11 mouse cellular contexts compared by ENCODE assay signal in genomic region chr5:35058216-35058615, GRCm38 (mm10). TPM values are rescaled to one million over a fixed set of nuclear protein-coding genes. Genes with fewer than 3 reads are reported as not detected.
DNase-seq lines count a peak whose midpoint lies in the region; ATAC-seq lines count a peak whose summit lies in the region.
"Had no signal": no experiment of that assay in that cellular context is flagged by ENCODE, and none has a peak within 500 bp of the region (broad histone marks: within the 10 kb centered on the region; RNA-seq: fewer than 3 reads in every experiment).

No protein-coding gene starts in this region.

- no peak overlapping the region for H3K27ac ChIP-seq in forebrain, embryonic 14.5 days (ENCODE audit: low read depth, low read length)
- H3K27ac ChIP-seq in forebrain, embryonic 10.5 days, result no peak overlapping the region
- no peak overlapping the region for H3K27ac ChIP-seq in hindbrain, embryonic 14.5 days
- H3K27ac ChIP-seq in hindbrain, embryonic 12.5 days, result no peak overlapping the region
- no peak overlapping the region for H3K27ac ChIP-seq in limb, embryonic 15.5 days
- no peak overlapping the region for H3K27ac ChIP-seq in liver, embryonic 11.5 days (ENCODE audit: low read depth, low read length)

- no peak for ATAC-seq in forebrain, embryonic 14.5 days
- ATAC-seq in hindbrain, embryonic 14.5 days (ENCODE audit: low FRiP score), result no peak
- ATAC-seq in hindbrain, embryonic 12.5 days (ENCODE audit: low FRiP score), result no peak
- no peak for ATAC-seq in limb, embryonic 15.5 days (ENCODE audit: insufficient number of reproducible peaks, low FRiP score, low TSS enrichment, low read depth)
- no peak for ATAC-seq in liver, embryonic 11.5 days (replicated peaks; ENCODE audit: low FRiP score)

- no peaks in the 10 kb centered on the region for H3K36me3 ChIP-seq in forebrain, embryonic 14.5 days (ENCODE audit: control insufficient read depth, insufficient read depth, low read length)
- H3K36me3 ChIP-seq in forebrain, embryonic 10.5 days (replicated peaks), result no peaks in the 10 kb centered on the region
- no peaks in the 10 kb centered on the region for H3K36me3 ChIP-seq in hindbrain, embryonic 14.5 days (replicated peaks; ENCODE audit: control insufficient read depth, insufficient read depth)
- H3K36me3 ChIP-seq in hindbrain, embryonic 12.5 days, result no peaks in the 10 kb centered on the region
- no peaks in the 10 kb centered on the region for H3K36me3 ChIP-seq in limb, embryonic 15.5 days
- H3K36me3 ChIP-seq in liver, embryonic 11.5 days (ENCODE audit: control insufficient read depth, insufficient read depth, low read length), result no peaks in the 10 kb centered on the region

- no peak overlapping the region for H3K4me3 ChIP-seq in forebrain, embryonic 14.5 days (ENCODE audit: low read depth, low read length)
- no peak overlapping the region for H3K4me3 ChIP-seq in forebrain, embryonic 10.5 days
- H3K4me3 ChIP-seq in hindbrain, embryonic 14.5 days (replicated peaks; ENCODE audit: low read length), result 0 out of 2 replicates have a peak overlapping the region, but pooled peaks have one; percentile 70
- no peak overlapping the region for H3K4me3 ChIP-seq in hindbrain, embryonic 12.5 days
- H3K4me3 ChIP-seq in limb, embryonic 15.5 days, result 0 out of 2 replicates have a peak overlapping the region, but pooled peaks have one; percentile 56
- no peak overlapping the region for H3K4me3 ChIP-seq in liver, embryonic 11.5 days (ENCODE audit: low read depth, low read length)

- H3K9ac ChIP-seq in forebrain, embryonic 14.5 days (ENCODE audit: low read length), result 0 out of 2 replicates have a peak overlapping the region, but pooled peaks have one; percentile 78
- H3K9ac ChIP-seq in hindbrain, embryonic 14.5 days, result peak overlapping the region; percentile 75; the same call in 1 of the 2 replicates
- H3K9ac ChIP-seq in hindbrain, embryonic 12.5 days, result no peak overlapping the region
- no peak overlapping the region for H3K9ac ChIP-seq in limb, embryonic 15.5 days
- H3K9ac ChIP-seq in liver, embryonic 11.5 days (ENCODE audit: low read depth, low read length), result no peak overlapping the region

- 50% methylated on average over 1 of the region's 1 CpGs for WGBS in forebrain, embryonic 14.5 days
- WGBS in forebrain, embryonic 10.5 days, result 70% methylated on average over 1 of the region's 1 CpGs
- WGBS in hindbrain, embryonic 14.5 days, result 71% methylated on average over 1 of the region's 1 CpGs
- WGBS in hindbrain, embryonic 12.5 days, result 61% methylated on average over 1 of the region's 1 CpGs
- WGBS in limb, embryonic 15.5 days, result 50% methylated on average over 1 of the region's 1 CpGs
- 67% methylated on average over 1 of the region's 1 CpGs for WGBS in liver, embryonic 11.5 days

- H3K9me3 ChIP-seq in forebrain, embryonic 14.5 days (replicated peaks; ENCODE audit: control insufficient read depth, low read length), result no peaks in the 10 kb centered on the region
- no peaks in the 10 kb centered on the region for H3K9me3 ChIP-seq in forebrain, embryonic 10.5 days
- no peaks in the 10 kb centered on the region for H3K9me3 ChIP-seq in hindbrain, embryonic 14.5 days (ENCODE audit: control insufficient read depth, low read length)
- no peaks in the 10 kb centered on the region for H3K9me3 ChIP-seq in hindbrain, embryonic 12.5 days (replicated peaks)
- H3K9me3 ChIP-seq in limb, embryonic 15.5 days, result no peaks in the 10 kb centered on the region
- no peaks in the 10 kb centered on the region for H3K9me3 ChIP-seq in liver, embryonic 11.5 days (ENCODE audit: control insufficient read depth, low read length)

- no peak for DNase-seq in forebrain, embryonic 14.5 days (ENCODE audit: low spot score)
- no peak for DNase-seq in forebrain, embryonic 10.5 days (ENCODE audit: extremely low spot score, low spot score)
- DNase-seq in hindbrain, embryonic 14.5 days (ENCODE audit: low spot score), result no peak
- DNase-seq in 3T3-L1 (ENCODE audit: low read depth, low spot score), result peak; percentile 32
- DNase-seq in liver, embryonic 11.5 days (ENCODE audit: low spot score), result no peak
- DNase-seq in kidney, postnatal 4 days, result no peak
- DNase-seq: adrenal gland, adult 2 months; kidney, postnatal 25 days; lung, adult 18-20 months had no signal

- 0 out of 2 replicates have a peak, but pooled peaks cover 5% of the 10 kb centered on the region for H3K27me3 ChIP-seq in forebrain, embryonic 14.5 days (replicated peaks; ENCODE audit: control insufficient read depth, insufficient read depth, low read length)
- peaks cover 65% of the 10 kb centered on the region for H3K27me3 ChIP-seq in forebrain, embryonic 10.5 days (ENCODE audit: poor library complexity, severe bottlenecking)
- H3K27me3 ChIP-seq in hindbrain, embryonic 14.5 days (ENCODE audit: control insufficient read depth, insufficient read depth, low read length), result 0 out of 2 replicates have a peak, but pooled peaks cover 5% of the 10 kb centered on the region
- peaks cover 40% of the 10 kb centered on the region for H3K27me3 ChIP-seq in hindbrain, embryonic 12.5 days
- peaks cover 46% of the 10 kb centered on the region for H3K27me3 ChIP-seq in limb, embryonic 15.5 days
- H3K27me3 ChIP-seq in liver, embryonic 11.5 days (replicated peaks; ENCODE audit: control insufficient read depth, insufficient read depth, low read length), result peaks cover 50% of the 10 kb centered on the region

- H3K4me2 ChIP-seq in forebrain, embryonic 14.5 days (ENCODE audit: low read length), result peak overlapping the region; percentile 92
- H3K4me2 ChIP-seq in hindbrain, embryonic 14.5 days (replicated peaks), result peak overlapping the region; percentile 95
- H3K4me2 ChIP-seq in hindbrain, embryonic 12.5 days (replicated peaks), result no peak overlapping the region
- H3K4me2 ChIP-seq in limb, embryonic 15.5 days, result no peak overlapping the region
- H3K4me2 ChIP-seq in liver, embryonic 11.5 days, result no peak overlapping the region

- peaks cover 7% of the 10 kb centered on the region; the same call in 1 of the 2 replicates for H3K4me1 ChIP-seq in forebrain, embryonic 14.5 days (ENCODE audit: control insufficient read depth, insufficient read depth, low read length)
- peaks cover 23% of the 10 kb centered on the region for H3K4me1 ChIP-seq in forebrain, embryonic 10.5 days
- peaks cover 12% of the 10 kb centered on the region for H3K4me1 ChIP-seq in hindbrain, embryonic 14.5 days (replicated peaks; ENCODE audit: control insufficient read depth, insufficient read depth, low read length)
- peaks cover 19% of the 10 kb centered on the region for H3K4me1 ChIP-seq in hindbrain, embryonic 12.5 days
- H3K4me1 ChIP-seq in limb, embryonic 15.5 days, result peaks cover 18% of the 10 kb centered on the region
- H3K4me1 ChIP-seq in liver, embryonic 11.5 days (replicated peaks; ENCODE audit: control insufficient read depth, insufficient read depth, low read length), result peaks cover 5% of the 10 kb centered on the region

RNA-seq across cellular contexts. Expression of gene Dok7, which starts 1.6 kb away (rescaled TPM):
- 2.7 and 3.2 TPM in 2 replicates for polyA plus RNA-seq in forebrain, embryonic 14.5 days (2014; fragmentation: Nextera tagmentation; extraction: Ambion mirVana)
- 0.12 and 0.38 TPM in 2 replicates for polyA plus RNA-seq in forebrain, embryonic 10.5 days (2016; fragmentation: Nextera tagmentation; extraction: Ambion mirVana)
- 5.5 and 7.1 TPM in 2 replicates for polyA plus RNA-seq in hindbrain, embryonic 14.5 days (2014; fragmentation: Nextera tagmentation; extraction: Ambion mirVana)
- 1.5 and 1.7 TPM in 2 replicates for polyA plus RNA-seq in hindbrain, embryonic 12.5 days (2016; fragmentation: Nextera tagmentation; extraction: Ambion mirVana)
- polyA plus RNA-seq in limb, embryonic 15.5 days (2015; fragmentation: Nextera tagmentation; extraction: Ambion mirVana), result 5.5 and 9.5 TPM in 2 replicates
- polyA plus RNA-seq in liver, embryonic 11.5 days (2014; fragmentation: Nextera tagmentation; extraction: Ambion mirVana), result 0.08 and 0.29 TPM in 2 replicates

RNA-seq across cellular contexts. Expression of gene Hgfac, which starts 16.9 kb away (rescaled TPM):
- polyA plus RNA-seq in forebrain, embryonic 14.5 days (2014; fragmentation: Nextera tagmentation; extraction: Ambion mirVana), result 0.72 TPM in 1 of 2 replicates, not detected in the other
- 0.12 and 0.79 TPM in 2 replicates for polyA plus RNA-seq in forebrain, embryonic 10.5 days (2016; fragmentation: Nextera tagmentation; extraction: Ambion mirVana)
- 0.48 and 0.72 TPM in 2 replicates for polyA plus RNA-seq in hindbrain, embryonic 14.5 days (2014; fragmentation: Nextera tagmentation; extraction: Ambion mirVana)
- 0.43 and 0.68 TPM in 2 replicates for polyA plus RNA-seq in hindbrain, embryonic 12.5 days (2016; fragmentation: Nextera tagmentation; extraction: Ambion mirVana)
- 0.37 and 0.49 TPM in 2 replicates for polyA plus RNA-seq in limb, embryonic 15.5 days (2015; fragmentation: Nextera tagmentation; extraction: Ambion mirVana)
- 33.7 and 38.0 TPM in 2 replicates for polyA plus RNA-seq in liver, embryonic 11.5 days (2014; fragmentation: Nextera tagmentation; extraction: Ambion mirVana)

RNA-seq across cellular contexts. Expression of gene Lrpap1, which starts 47.4 kb away (rescaled TPM):
- polyA plus RNA-seq in forebrain, embryonic 14.5 days (2014; fragmentation: Nextera tagmentation; extraction: Ambion mirVana), result 162 and 169 TPM in 2 replicates
- 73.0 and 75.0 TPM in 2 replicates for polyA plus RNA-seq in forebrain, embryonic 10.5 days (2016; fragmentation: Nextera tagmentation; extraction: Ambion mirVana)
- 150 and 160 TPM in 2 replicates for polyA plus RNA-seq in hindbrain, embryonic 14.5 days (2014; fragmentation: Nextera tagmentation; extraction: Ambion mirVana)
- polyA plus RNA-seq in hindbrain, embryonic 12.5 days (2016; fragmentation: Nextera tagmentation; extraction: Ambion mirVana), result 115 and 129 TPM in 2 replicates
- polyA plus RNA-seq in limb, embryonic 15.5 days (2015; fragmentation: Nextera tagmentation; extraction: Ambion mirVana), result 125 and 141 TPM in 2 replicates
- polyA plus RNA-seq in liver, embryonic 11.5 days (2014; fragmentation: Nextera tagmentation; extraction: Ambion mirVana), result 97.9 and 103 TPM in 2 replicates

Comparison
In these comparisons a context has a peak if more than half of its experiments do, and no peak if none do; other contexts are left out.
1. H3K4me2 ChIP-seq: peak in forebrain, embryonic 14.5 days (single experiment) and hindbrain, embryonic 14.5 days (single experiment); none in hindbrain, embryonic 12.5 days (single experiment), limb, embryonic 15.5 days (single experiment) and liver, embryonic 11.5 days (single experiment).
2. H3K4me3 ChIP-seq: peak in hindbrain, embryonic 14.5 days (single experiment) and limb, embryonic 15.5 days (single experiment); none in forebrain, embryonic 14.5 days (single experiment), forebrain, embryonic 10.5 days (single experiment), hindbrain, embryonic 12.5 days (single experiment) and liver, embryonic 11.5 days (single experiment).
3. H3K9ac ChIP-seq: peak in forebrain, embryonic 14.5 days (single experiment) and hindbrain, embryonic 14.5 days (single experiment); none in hindbrain, embryonic 12.5 days (single experiment), limb, embryonic 15.5 days (single experiment) and liver, embryonic 11.5 days (single experiment).
4. RNA of gene Hgfac, which starts 16.9 kb away (polyA plus RNA-seq): 33.7 to 38.0 TPM in liver, embryonic 11.5 days; 0.48 to 0.72 TPM in hindbrain, embryonic 14.5 days, 0.43 to 0.68 TPM in hindbrain, embryonic 12.5 days, 0.37 to 0.49 TPM in limb, embryonic 15.5 days, 0.72 TPM in forebrain, embryonic 14.5 days and 0.12 to 0.79 TPM in forebrain, embryonic 10.5 days; every median in the first group is over 10 times any median in the second.